Mouse (Mus musculus) yolk sac, embryonic 10.5 days (tissue): ENCODE results near the gene Zfp941.

ENCODE experiments used
- DNase-seq: peaks from one replicate; pipeline ENCODE4 v3.0.0-alpha.2; 2017; ENCODE audit warnings: low spot score

The Zfp941 gene

GRCm38 (mm10) chr7:140840750-140841735 is 19.1 kb upstream of the Zfp941 start:
- DNase-seq = peak; percentile 26

GRCm38 (mm10) chr7:140839556-140839955 is 17.6 kb upstream of the Zfp941 start:
- DNase-seq = no peak

GRCm38 (mm10) chr7:140836243-140837115 is 14.5 kb upstream of the Zfp941 start:
- no peak for DNase-seq

- peak; percentile 53 for DNase-seq
These were observed 13.7 kb upstream of the Zfp941 start for GRCm38 (mm10) chr7:140835758-140836087.

- peak; percentile 55 for DNase-seq
These were observed 13.2 kb upstream of the Zfp941 start, which contains the start of gene Urah for GRCm38 (mm10) chr7:140834968-140835757. Gene Urah, plus strand, starts transcription at chr7:140835018.

GRCm38 (mm10) chr7:140833341-140833740 is 11.4 kb upstream of the Zfp941 start:
- no peak for DNase-seq

GRCm38 (mm10) chr7:140831447-140831846 is 9.5 kb upstream of the Zfp941 start:
- DNase-seq = no peak

GRCm38 (mm10) chr7:140828171-140828881 is 6.3 kb upstream of the Zfp941 start:
- peak; percentile 80 for DNase-seq

- no peak for DNase-seq
These were observed 753 bp upstream of the Zfp941 start for GRCm38 (mm10) chr7:140822731-140823130.

- no peak for DNase-seq
These were observed 699 bp downstream of the Zfp941 start for GRCm38 (mm10) chr7:140821305-140821652.

- DNase-seq = no peak
These were observed 1.8 kb downstream of the Zfp941 start for GRCm38 (mm10) chr7:140820173-140820572.

GRCm38 (mm10) chr7:140812850-140813249 is 9.1 kb downstream of the Zfp941 start:
- no peak for DNase-seq

- DNase-seq = no peak
These were observed 10.3 kb downstream of the Zfp941 start for GRCm38 (mm10) chr7:140811714-140812113.

GRCm38 (mm10) chr7:140810496-140810895 is 11.5 kb downstream of the Zfp941 start:
- DNase-seq = no peak

- DNase-seq = no peak
These were observed 16.3 kb downstream of the Zfp941 start for GRCm38 (mm10) chr7:140805704-140806103.

- DNase-seq = no peak
These were observed 19.3 kb downstream of the Zfp941 start for GRCm38 (mm10) chr7:140802629-140803028.

GRCm38 (mm10) chr7:140798212-140798611 is 23.8 kb downstream of the Zfp941 start:
- no peak for DNase-seq

- no peak for DNase-seq
These were observed 24.4 kb downstream of the Zfp941 start for GRCm38 (mm10) chr7:140797619-140798018.

- no peak for DNase-seq
These were observed 28.4 kb downstream of the Zfp941 start for GRCm38 (mm10) chr7:140793541-140793940.

GRCm38 (mm10) chr7:140788053-140788435 is 33.9 kb downstream of the Zfp941 start:
- DNase-seq = no peak

- no peak for DNase-seq
These were observed 34.4 kb downstream of the Zfp941 start, which contains the start of gene Syce1 for GRCm38 (mm10) chr7:140787406-140788052. Gene Syce1, minus strand, starts transcription at chr7:140787852.
